Mouse (Mus musculus) urinary bladder, adult 18-20 months (tissue): ENCODE data around the gene Fcrlb.
"Not testable (repeated sequence)": the region's sequence is repeated elsewhere in the genome, so short reads cannot be mapped to it uniquely, and the experiment has no call there.

ENCODE experiments used
- DNase-seq, 2 experiments: peaks; one replicate each; pipeline ENCODE4 v3.0.0; 2022; ENCODE audit warnings: low spot score in 2 of 2, mixed read lengths in 2 of 2

The Fcrlb gene

GRCm38 (mm10) chr1:170912891-170913615 lies at the start of gene Fcrlb:
Gene Fcrlb, minus strand, starts transcription at chr1:170912941.
- no peak for DNase-seq

- DNase-seq = no peak
Measured at GRCm38 (mm10) chr1:170962301-170962700, 49.6 kb upstream of the Fcrlb start.

GRCm38 (mm10) chr1:170961101-170961500 lies 48.4 kb upstream of the Fcrlb start:
- no peak for DNase-seq

- no peak for DNase-seq
Measured at GRCm38 (mm10) chr1:170959791-170960190, 47.0 kb upstream of the Fcrlb start.

DNA sequence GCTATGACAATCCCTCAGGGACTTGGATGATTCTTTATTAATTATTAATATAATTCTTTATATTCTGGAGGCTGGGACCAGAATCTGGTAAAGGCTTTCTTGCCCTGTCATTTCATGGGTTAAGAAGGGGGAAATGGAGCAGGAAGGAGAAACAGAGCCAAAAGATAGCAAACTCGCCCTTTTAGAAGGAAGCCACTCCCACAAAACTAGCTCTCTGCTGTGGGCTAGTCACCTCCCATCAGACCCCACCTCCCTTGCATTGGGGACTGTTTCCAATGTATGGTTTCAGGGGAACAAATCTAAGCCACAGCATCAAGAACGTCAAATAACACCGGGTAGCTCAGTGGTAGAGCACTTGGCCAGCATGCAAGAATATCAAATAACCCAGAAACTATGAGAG lies 45.5 kb upstream of the Fcrlb start:
- no peak for DNase-seq

- no peak for DNase-seq
Measured at GRCm38 (mm10) chr1:170953192-170953591, 40.5 kb upstream of the Fcrlb start.

DNA sequence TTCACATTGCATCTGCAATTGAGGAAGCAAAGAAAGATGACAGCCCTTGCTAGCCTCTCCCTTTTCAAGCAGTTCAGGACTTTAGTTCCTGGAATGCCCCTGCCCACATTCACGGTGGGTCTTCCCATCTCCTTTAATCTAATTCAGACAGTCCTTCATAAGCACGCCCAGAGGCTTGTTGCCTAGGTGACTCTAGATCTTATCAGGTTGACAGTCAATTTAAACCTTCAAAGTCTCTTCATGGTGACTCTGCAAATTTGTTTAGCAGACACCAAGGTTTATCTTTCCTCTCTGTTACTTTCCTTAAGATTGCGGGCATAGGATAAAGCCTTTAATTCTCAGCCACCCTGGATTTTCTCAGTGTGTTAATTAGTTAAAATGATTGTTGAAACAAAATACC lies 38.0 kb upstream of the Fcrlb start:
- no peak for DNase-seq

- not testable (repeated sequence) for DNase-seq
Measured at GRCm38 (mm10) chr1:170944908-170945307, 32.2 kb upstream of the Fcrlb start.

- not testable (repeated sequence) for DNase-seq
Measured at GRCm38 (mm10) chr1:170944151-170944550, 31.4 kb upstream of the Fcrlb start.

- DNase-seq = no peak
Measured at GRCm38 (mm10) chr1:170939255-170939654, 26.5 kb upstream of the Fcrlb start.

DNA sequence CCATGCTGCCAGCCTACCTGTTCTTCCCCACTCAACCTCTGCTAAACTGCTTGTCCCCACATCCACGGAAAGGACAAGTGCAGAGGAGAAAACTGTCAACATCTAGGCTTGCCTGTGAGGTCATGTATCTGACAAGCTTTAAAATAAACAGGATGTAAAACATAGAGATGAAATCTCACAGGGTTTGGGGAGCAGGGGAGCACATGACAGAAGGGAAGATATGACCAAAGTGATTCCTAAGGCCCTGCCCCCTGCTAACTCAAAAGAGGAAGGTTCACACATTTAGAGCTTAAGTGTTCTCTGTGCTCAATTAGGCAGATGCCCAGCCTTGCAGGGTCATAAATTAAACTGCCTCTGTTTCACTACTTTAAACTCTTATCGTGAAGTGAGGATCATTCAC lies 21.6 kb upstream of the Fcrlb start:
- no peak for DNase-seq

DNA sequence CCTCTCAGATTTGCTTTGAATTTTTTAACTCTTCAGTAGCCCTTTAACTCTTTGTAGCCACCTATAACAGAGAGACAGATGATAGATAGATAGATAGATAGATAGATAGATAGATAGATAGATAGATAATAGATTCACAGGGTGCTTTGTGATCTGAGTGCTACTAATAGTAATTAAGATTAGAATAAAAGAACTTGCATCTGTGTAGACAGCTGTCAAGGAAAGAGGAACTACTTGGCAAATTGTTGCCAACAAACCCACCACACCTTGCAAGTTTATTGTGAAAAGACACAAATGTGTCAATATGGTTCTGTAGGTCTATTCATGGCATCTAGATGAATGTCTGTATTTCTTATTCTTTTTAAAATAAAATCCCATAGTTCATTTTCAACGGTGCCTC lies 21.2 kb upstream of the Fcrlb start:
- DNase-seq = no peak

- no peak for DNase-seq
Measured at GRCm38 (mm10) chr1:170933386-170933920, 20.7 kb upstream of the Fcrlb start.

GRCm38 (mm10) chr1:170932043-170932442 lies 19.3 kb upstream of the Fcrlb start:
- no peak for DNase-seq

DNA sequence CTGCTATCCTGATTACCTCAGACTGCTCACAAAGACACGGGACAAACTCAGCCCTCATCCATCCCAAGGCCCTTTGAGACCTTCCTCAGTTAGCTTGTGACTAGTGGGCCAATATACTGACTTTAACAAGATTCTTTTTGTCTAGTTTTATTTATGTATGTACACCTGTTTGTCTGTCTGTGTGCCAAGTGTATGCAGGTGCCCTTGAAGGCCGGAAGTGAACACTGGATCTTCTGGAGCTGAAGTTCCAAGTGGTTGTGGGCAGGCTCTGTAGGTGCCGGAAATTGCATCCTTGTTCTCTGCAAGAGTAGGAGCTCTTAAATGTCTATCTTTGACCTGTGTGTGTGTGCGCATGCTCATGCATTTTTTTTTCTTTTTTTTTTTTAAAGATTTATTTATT lies 16.5 kb upstream of the Fcrlb start:
- no peak for DNase-seq

- DNase-seq = no peak
Measured at GRCm38 (mm10) chr1:170928467-170928866, 15.7 kb upstream of the Fcrlb start.

- no peak for DNase-seq
Measured at GRCm38 (mm10) chr1:170927378-170927777, 14.6 kb upstream of the Fcrlb start, which contains the start of gene Fcrla. Gene Fcrla, minus strand, starts transcription at chr1:170927583.

- DNase-seq = no peak
Measured at GRCm38 (mm10) chr1:170926941-170927340, 14.2 kb upstream of the Fcrlb start.

- no peak for DNase-seq
Measured at GRCm38 (mm10) chr1:170924485-170924884, 11.7 kb upstream of the Fcrlb start.

DNA sequence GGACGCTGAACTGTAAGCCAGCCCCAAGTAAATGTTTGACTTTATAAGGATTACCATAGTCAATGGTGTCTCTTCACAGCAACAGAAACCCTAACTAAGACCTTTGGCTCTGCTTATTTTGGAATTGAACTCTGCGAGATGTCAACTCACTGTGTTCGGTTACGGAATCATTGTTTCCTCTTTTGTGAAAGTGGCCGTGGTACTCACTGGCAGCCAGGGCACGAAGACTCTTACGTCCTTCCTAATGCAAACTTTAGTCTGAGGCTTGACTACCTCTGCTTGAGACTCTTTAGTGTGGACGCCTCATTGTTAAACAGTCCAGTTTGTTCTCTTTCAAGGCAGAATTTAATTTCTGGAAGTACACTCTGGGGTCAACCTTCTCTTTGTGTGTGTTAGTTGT lies 6.6 kb upstream of the Fcrlb start:
- no peak for DNase-seq

GRCm38 (mm10) chr1:170915657-170916056 lies 2.9 kb upstream of the Fcrlb start:
- no peak for DNase-seq

GRCm38 (mm10) chr1:170911907-170912660 lies 657 bp downstream of the Fcrlb start:
- no peak for DNase-seq

DNA sequence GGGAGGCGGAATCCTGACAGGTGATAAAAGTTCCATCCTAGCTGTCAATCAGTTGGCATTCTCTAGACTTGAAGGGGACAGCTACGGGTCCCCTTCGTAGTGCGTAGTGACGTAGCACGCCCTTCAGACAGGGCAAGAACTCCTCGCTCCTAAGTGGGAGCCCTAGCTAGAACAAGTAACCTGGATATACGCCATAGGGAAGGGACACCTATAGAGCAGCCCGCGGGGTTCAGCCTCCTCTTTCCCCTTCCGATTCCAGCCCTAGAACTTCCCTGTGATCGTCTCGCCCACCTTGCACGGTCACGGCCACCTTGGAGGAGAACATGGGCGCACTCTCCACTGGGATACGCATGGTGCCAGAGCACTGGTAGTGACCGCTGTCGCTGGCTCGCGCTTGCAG lies 4.4 kb downstream of the Fcrlb start:
- no peak for DNase-seq
